Mouse (Mus musculus): ENCODE data around the gene Endog.

GRCm38 (mm10) chr2:30199984-30200383, 28.7 kb downstream of the Endog start:
- TF ChIP-seq POLR2A (IDR thresholded peaks at IDR 0.05; ENCODE audit: borderline replicate concordance, control insufficient read depth, low read depth, low read length) = no peak
- TF ChIP-seq CTCF (IDR thresholded peaks at IDR 0.05; ENCODE audit: control insufficient read depth, insufficient read depth, low read length) = no peak
